Mouse (Mus musculus) limb, embryonic 14.5 days (tissue): Measurements from ENCODE around the gene Zdhhc8. TPM values are rescaled to one million over a fixed set of nuclear protein-coding genes. Genes with fewer than 3 reads are reported as not detected.

Experiments used
- ATAC-seq: fragments of 200-750 bp; cut with Nextera tagmentation; 2 replicates; pipeline ENCODE4 v1.8.0; 2017; ENCODE audit warnings: low read depth, moderate number of reproducible peaks, moderate TSS enrichment; ENCODE audit not compliant: low FRiP score
- DNase-seq: peaks from one replicate; pipeline ENCODE4 v3.0.0-alpha.2; 2015; ENCODE audit warnings: low spot score
- H3K27ac ChIP-seq: fragments of 300-500 bp; sonication (generic); replicated peaks from 2 replicates; pipeline ENCODE4 v1.5.1; 2014; ENCODE audit warnings: low read depth, mild to moderate bottlenecking, low read length, moderate library complexity, mixed read lengths
- H3K27me3 ChIP-seq: fragments of 300-500 bp; sonication (generic); 2 replicates; pipeline ENCODE4 v1.6.1; 2014; ENCODE audit warnings: low read length, mixed read lengths; ENCODE audit not compliant: control insufficient read depth, insufficient read depth
- H3K36me3 ChIP-seq: fragments of 300-500 bp; sonication (generic); 2 replicates; pipeline ENCODE4 v1.6.1; 2014; ENCODE audit warnings: mild to moderate bottlenecking, low read length, moderate library complexity, mixed read lengths; ENCODE audit not compliant: control insufficient read depth, insufficient read depth
- H3K4me1 ChIP-seq: fragments of 300-500 bp; sonication (generic); 2 replicates; pipeline ENCODE4 v1.6.1; 2014; ENCODE audit warnings: antibody characterized with exemption, low read length, mixed read lengths; ENCODE audit not compliant: control insufficient read depth, insufficient read depth
- H3K4me2 ChIP-seq: fragments of 300-500 bp; sonication (generic); replicated peaks from 2 replicates; pipeline ENCODE4 v1.6.1; 2014; ENCODE audit warnings: low read depth, mild to moderate bottlenecking, low read length, moderate library complexity; ENCODE audit not compliant: severe bottlenecking
- H3K4me3 ChIP-seq: fragments of 300-500 bp; sonication (generic); replicated peaks from 2 replicates; pipeline ENCODE4 v1.5.1; 2014; ENCODE audit warnings: low read length
- H3K9ac ChIP-seq: fragments of 300-500 bp; sonication (generic); 2 replicates; pipeline ENCODE4 v1.6.1; 2014; ENCODE audit warnings: mild to moderate bottlenecking, low read depth, low read length, moderate library complexity; ENCODE audit not compliant: severe bottlenecking
- H3K9me3 ChIP-seq: fragments of 300-500 bp; sonication (generic); 2 replicates; pipeline ENCODE4 v1.6.1; 2016; ENCODE audit warnings: low read length; ENCODE audit not compliant: control insufficient read depth
- POLR2A ChIP-seq: fragments of 200-500 bp; IDR thresholded peaks from 2 replicates; pipeline ENCODE4 v1.8.0; 2012; ENCODE audit warnings: inconsistent platforms, mild to moderate bottlenecking, moderate library complexity, borderline replicate concordance; ENCODE audit not compliant: insufficient read depth, insufficient read length; ENCODE audit errors: extremely low read depth
- WGBS: fragments of 180-500 bp; shearing (Covaris S2); extraction: QIAGEN DNeasy Blood & Tissue Kit; methylation state at CpG from one replicate; pipeline ENCODE4 v1.1.7; 2014; 5-methylcytosine and 5-hydroxymethylcytosine counted together
- polyA plus RNA-seq, 2 experiments: library from polyadenylated mRNA; depleted of rRNA in 1 of 2; stranded (reverse) in 1 of 2; unstranded in 1 of 2; fragments of >200 nt; fragmentation: Nextera tagmentation in 1 of 2; extraction: Ambion mirVana in 1 of 2; gene quantifications; 2 replicates each; pipeline versions ENCODE4 v1.2.1 to v1.2.3; 2012 to 2014

Zdhhc8 gene
- polyA plus RNA-seq, 2 experiments: 23.1 to 68.2 TPM

GRCm38 (mm10) chr16:18252736-18253135 lies 17.8 kb upstream of the Zdhhc8 start:
- Histone ChIP-seq H3K27ac (no peak overlapping the region), H3K4me2 (no peak overlapping the region), H3K4me3 (no peak overlapping the region), H3K9ac (no peak overlapping the region), H3K9me3 (no peaks in the 10 kb centered on the region), H3K27me3 (no peaks in the 10 kb centered on the region), H3K36me3 (peaks cover 70% of the 10 kb centered on the region), H3K4me1 (peaks cover 16% of the 10 kb centered on the region; the same call in 1 of the 2 replicates)
- ATAC-seq: no peak
- DNase-seq: no peak
- no peak for TF ChIP-seq POLR2A
- 82% methylated on average over 6 of the region's 6 CpGs for WGBS

GRCm38 (mm10) chr16:18250828-18251790 lies 16.2 kb upstream of the Zdhhc8 start:
- Histone ChIP-seq H3K9me3 (no peaks in the 10 kb centered on the region), H3K4me1 (peaks cover 28% of the 10 kb centered on the region), H3K9ac (peak overlapping the region; percentile 90), H3K27me3 (no peaks in the 10 kb centered on the region), H3K4me3 (peak overlapping the region; percentile 87; the same call in 1 of the 2 replicates), H3K4me2 (peak overlapping the region; percentile 85), H3K27ac (no peak overlapping the region), H3K36me3 (peaks cover 65% of the 10 kb centered on the region)
- 66% methylated on average over 10 of the region's 10 CpGs for WGBS
- DNase-seq: no peak
- TF ChIP-seq POLR2A: no peak
- no peak for ATAC-seq

- peak overlapping the region; percentile 85 for H3K4me2 ChIP-seq
- ATAC-seq (no peak), DNase-seq (no peak)
- H3K36me3 ChIP-seq: peaks cover 66% of the 10 kb centered on the region
- H3K27me3 ChIP-seq: no peaks in the 10 kb centered on the region
- H3K27ac ChIP-seq: 0 out of 2 replicates have a peak overlapping the region, but pooled peaks have one; percentile 91
- H3K4me3 ChIP-seq: peak overlapping the region; percentile 87
- TF ChIP-seq POLR2A: no peak
- H3K4me1 ChIP-seq: peaks cover 28% of the 10 kb centered on the region
- whole genome bisulfite sequencing: 63% methylated on average over 4 of the region's 4 CpGs
- H3K9ac ChIP-seq: peak overlapping the region; percentile 90
- H3K9me3 ChIP-seq: no peaks in the 10 kb centered on the region
Measured at GRCm38 (mm10) chr16:18250231-18250630, 15.3 kb upstream of the Zdhhc8 start.

- 7% methylated on average over 27 of the region's 27 CpGs for WGBS
- Histone ChIP-seq H3K4me3 (peak overlapping the region; percentile 87), H3K27ac (peak overlapping the region; percentile 91), H3K9me3 (no peaks in the 10 kb centered on the region), H3K4me2 (peak overlapping the region; percentile 85), H3K36me3 (peaks cover 67% of the 10 kb centered on the region), H3K4me1 (peaks cover 28% of the 10 kb centered on the region), H3K27me3 (no peaks in the 10 kb centered on the region), H3K9ac (peak overlapping the region; percentile 90)
- ATAC-seq (0 out of 2 replicates have a peak, but pooled peaks have one; percentile 3), DNase-seq (peak; percentile 22)
- TF ChIP-seq POLR2A: no peak
Measured at GRCm38 (mm10) chr16:18249364-18249967, 14.5 kb upstream of the Zdhhc8 start.
